Mouse (Mus musculus) forebrain, postnatal 0 days (tissue): ENCODE measurements around the gene Xrra1. TPM values are rescaled to one million over a fixed set of nuclear protein-coding genes. Genes with fewer than 3 reads are reported as not detected.

Experiments used
- ATAC-seq: fragments of 200-750 bp; cut with Nextera tagmentation; 2 replicates; pipeline ENCODE4 v1.8.0; 2017; ENCODE audit warnings: mild to moderate bottlenecking, moderate library complexity
- DNase-seq: peaks from one replicate; pipeline ENCODE4 v3.0.0-alpha.2; 2015
- H3K27ac ChIP-seq: fragments of 300-500 bp; sonication (generic); 2 replicates; pipeline ENCODE4 v1.5.1; 2014; ENCODE audit warnings: low read depth, mild to moderate bottlenecking, antibody characterized with exemption, low read length, moderate library complexity, mixed read lengths
- H3K27me3 ChIP-seq: fragments of 300-500 bp; sonication (generic); 2 replicates; pipeline ENCODE4 v1.6.1; 2014; ENCODE audit warnings: mild to moderate bottlenecking, low read length, mixed read lengths; ENCODE audit not compliant: insufficient read depth
- H3K36me3 ChIP-seq: fragments of 300-500 bp; sonication (generic); 2 replicates; pipeline ENCODE4 v1.6.1; 2014; ENCODE audit warnings: mild to moderate bottlenecking, moderate library complexity; ENCODE audit not compliant: insufficient read depth
- H3K4me1 ChIP-seq: fragments of 300-500 bp; sonication (generic); 2 replicates; pipeline ENCODE4 v1.6.1; 2014; ENCODE audit warnings: antibody characterized with exemption; ENCODE audit not compliant: insufficient read depth
- H3K4me2 ChIP-seq: fragments of 300-500 bp; sonication (generic); 2 replicates; pipeline ENCODE4 v1.6.1; 2014; ENCODE audit warnings: low read depth, mild to moderate bottlenecking, moderate library complexity
- H3K4me3 ChIP-seq: fragments of 300-500 bp; sonication (generic); 2 replicates; pipeline ENCODE4 v1.5.1; 2014; ENCODE audit warnings: low read depth, low read length, mixed read lengths
- H3K9ac ChIP-seq: fragments of 300-500 bp; sonication (generic); 2 replicates; pipeline ENCODE4 v1.6.1; 2014; ENCODE audit warnings: mild to moderate bottlenecking
- H3K9me3 ChIP-seq: fragments of 300-500 bp; sonication (generic); 2 replicates; pipeline ENCODE4 v1.6.1; 2016; ENCODE audit warnings: low read length
- CTCF ChIP-seq: sonication (generic); IDR thresholded peaks from 2 replicates; pipeline ENCODE4 v1.5.1; 2016; ENCODE audit warnings: antibody characterized with exemption, control low read depth, low read depth
- WGBS: fragments of 180-500 bp; shearing (Covaris S2); extraction: QIAGEN DNeasy Blood & Tissue Kit; methylation state at CpG from one replicate; pipeline ENCODE4 v1.1.7; 2014; 5-methylcytosine and 5-hydroxymethylcytosine counted together
- polyA plus RNA-seq: library from polyadenylated mRNA; unstranded; fragments of >200 nt; fragmentation: Nextera tagmentation; extraction: Ambion mirVana; gene quantifications from 2 replicates; pipeline ENCODE4 v1.2.1, GENCODE M21; 2015
- total RNA-seq: library from RNA; depleted of rRNA; stranded (reverse); fragments of >200 nt; gene quantifications from 2 replicates; pipeline ENCODE4 v1.2.3, GENCODE M21; 2014

Gene Xrra1
- total and polyA plus RNA-seq, 2 experiments from 2014 or later = 2.0 TPM

- no peak for TF ChIP-seq CTCF
- Histone ChIP-seq H3K27me3 (no peaks in the 10 kb centered on the region), H3K27ac (no peak overlapping the region), H3K9ac (no peak overlapping the region), H3K4me2 (no peak overlapping the region), H3K4me1 (no peaks in the 10 kb centered on the region), H3K4me3 (no peak overlapping the region), H3K9me3 (no peaks in the 10 kb centered on the region), H3K36me3 (peaks cover 27% of the 10 kb centered on the region)
- 84% methylated on average over 5 of the region's 5 CpGs for WGBS
- DNase-seq (no peak), ATAC-seq (no peak)
Observed at GRCm38 (mm10) chr7:99834314-99834853, 24.5 kb upstream of the Xrra1 start.

- H3K36me3 ChIP-seq = peaks cover 49% of the 10 kb centered on the region
- 44% methylated on average over 4 of the region's 4 CpGs for WGBS
- H3K9me3 ChIP-seq = no peaks in the 10 kb centered on the region
- no peak overlapping the region for H3K9ac ChIP-seq
- H3K27me3 ChIP-seq = no peaks in the 10 kb centered on the region
- H3K4me3 ChIP-seq = no peak overlapping the region
- no peaks in the 10 kb centered on the region for H3K4me1 ChIP-seq
- DNase-seq = no peak
- ATAC-seq = no peak
- no peak for TF ChIP-seq CTCF
- no peak overlapping the region for H3K27ac ChIP-seq
- no peak overlapping the region for H3K4me2 ChIP-seq
Observed at GRCm38 (mm10) chr7:99836781-99837180, 22.1 kb upstream of the Xrra1 start.

DNA sequence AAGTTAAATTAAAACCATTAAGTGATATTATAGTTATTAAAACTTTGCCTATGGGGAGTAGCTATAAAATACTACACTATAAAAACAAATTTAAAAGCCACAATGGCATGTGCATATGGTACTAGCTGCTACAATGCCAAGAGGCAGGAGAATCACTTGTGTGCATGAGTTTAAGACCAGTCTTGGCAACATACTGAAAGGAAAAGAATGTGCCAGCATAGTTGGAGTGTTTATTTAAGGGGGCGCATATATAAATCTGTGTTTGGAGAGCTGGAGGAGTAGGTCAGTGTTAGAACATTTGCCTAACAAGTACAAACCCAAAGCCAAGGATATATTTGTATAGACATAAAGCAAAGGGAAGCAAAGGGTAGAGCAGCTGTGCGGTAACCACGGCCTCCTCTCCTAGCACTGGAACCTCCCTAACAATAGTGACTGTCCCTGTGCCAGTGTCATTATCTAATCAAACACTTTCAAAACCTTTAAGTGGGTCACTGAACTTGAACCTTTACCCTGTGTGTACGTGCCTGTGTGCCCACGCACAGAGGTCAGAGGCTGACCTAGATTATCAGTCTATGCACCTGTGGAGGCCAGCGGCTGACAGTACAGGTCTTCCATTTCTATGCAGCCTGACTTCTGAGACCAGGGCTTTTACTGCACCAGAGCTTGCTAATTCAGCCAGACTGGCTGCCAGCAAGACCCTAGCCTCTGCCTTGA is 21.4 kb upstream of the Xrra1 start:
- DNase-seq (no peak), ATAC-seq (no peak)
- no peak for TF ChIP-seq CTCF
- Histone ChIP-seq H3K9me3 (no peaks in the 10 kb centered on the region), H3K4me1 (no peaks in the 10 kb centered on the region), H3K36me3 (peaks cover 55% of the 10 kb centered on the region), H3K27me3 (no peaks in the 10 kb centered on the region), H3K4me3 (no peak overlapping the region), H3K9ac (no peak overlapping the region), H3K4me2 (no peak overlapping the region), H3K27ac (no peak overlapping the region)
- 82% methylated on average over 6 of the region's 6 CpGs for WGBS

DNA sequence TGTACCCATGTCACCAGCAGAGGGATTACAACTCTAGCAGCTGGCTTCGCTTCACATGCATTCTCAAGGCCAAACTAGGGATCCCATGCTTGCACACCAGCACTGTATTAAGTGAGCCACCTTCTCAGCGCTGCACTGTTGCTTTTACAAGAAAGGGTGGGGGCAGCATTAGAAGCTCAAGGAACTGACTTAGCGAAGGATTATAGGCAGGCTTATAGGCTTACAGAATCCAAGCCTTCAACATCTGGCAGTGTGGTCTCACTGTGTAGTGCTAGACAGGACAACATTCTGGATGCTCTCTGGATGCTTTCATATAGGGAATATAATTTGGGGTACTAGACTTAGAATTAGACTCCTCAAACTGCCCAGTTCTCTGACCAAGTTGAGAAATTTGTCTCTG is 20.7 kb upstream of the Xrra1 start:
- WGBS = 88% methylated on average over 3 of the region's 3 CpGs
- TF ChIP-seq CTCF = peak; percentile 15; the same call in 1 of the 2 replicates
- DNase-seq = no peak
- H3K36me3 ChIP-seq = peaks cover 62% of the 10 kb centered on the region
- no peak overlapping the region for H3K4me3 ChIP-seq
- no peak overlapping the region for H3K27ac ChIP-seq
- no peaks in the 10 kb centered on the region for H3K9me3 ChIP-seq
- H3K4me1 ChIP-seq = no peaks in the 10 kb centered on the region
- ATAC-seq = no peak; the same call in 1 of the 2 replicates
- H3K4me2 ChIP-seq = no peak overlapping the region
- no peak overlapping the region for H3K9ac ChIP-seq
- no peaks in the 10 kb centered on the region for H3K27me3 ChIP-seq

GRCm38 (mm10) chr7:99845533-99846236 is 13.2 kb upstream of the Xrra1 start:
- TF ChIP-seq CTCF = no peak
- H3K4me3 ChIP-seq = no peak overlapping the region
- no peaks in the 10 kb centered on the region for H3K27me3 ChIP-seq
- H3K27ac ChIP-seq = no peak overlapping the region
- peaks cover 53% of the 10 kb centered on the region for H3K36me3 ChIP-seq
- no peak overlapping the region for H3K4me2 ChIP-seq
- no peaks in the 10 kb centered on the region for H3K9me3 ChIP-seq
- ATAC-seq = no peak
- 93% methylated on average over 8 of the region's 8 CpGs for WGBS
- no peak overlapping the region for H3K9ac ChIP-seq
- no peaks in the 10 kb centered on the region for H3K4me1 ChIP-seq
- DNase-seq = no peak

- H3K4me1 ChIP-seq = no peaks in the 10 kb centered on the region
- H3K36me3 ChIP-seq = peaks cover 30% of the 10 kb centered on the region
- WGBS = 80% methylated on average over 5 of the region's 5 CpGs
- no peaks in the 10 kb centered on the region for H3K9me3 ChIP-seq
- TF ChIP-seq CTCF = no peak
- no peaks in the 10 kb centered on the region for H3K27me3 ChIP-seq
- no peak overlapping the region for H3K9ac ChIP-seq
- H3K27ac ChIP-seq = no peak overlapping the region
- ATAC-seq = no peak
- H3K4me2 ChIP-seq = no peak overlapping the region
- no peak for DNase-seq
- no peak overlapping the region for H3K4me3 ChIP-seq
Observed at GRCm38 (mm10) chr7:99850534-99850933, 8.4 kb upstream of the Xrra1 start.

DNA sequence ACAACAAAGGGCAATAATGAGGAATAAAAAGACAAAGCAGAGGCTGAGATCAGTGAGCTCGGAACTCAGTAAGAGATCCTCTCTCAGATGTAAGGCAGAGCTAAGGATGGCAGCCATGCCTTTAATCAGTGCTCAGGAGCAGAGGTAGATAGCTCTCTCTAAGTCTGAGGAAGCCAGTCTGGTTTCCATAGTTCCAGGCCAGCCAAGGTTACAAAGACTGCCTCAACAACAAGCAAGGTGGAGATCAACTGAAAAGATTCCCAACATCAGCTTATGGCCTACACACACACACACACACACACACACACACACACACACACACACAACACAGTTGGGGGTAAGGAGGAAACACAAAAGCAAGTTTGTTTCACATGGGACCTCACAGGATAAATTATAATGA is 7.8 kb upstream of the Xrra1 start:
- no peak for ATAC-seq
- Histone ChIP-seq H3K4me1 (no peaks in the 10 kb centered on the region), H3K4me3 (no peak overlapping the region), H3K27me3 (no peaks in the 10 kb centered on the region), H3K9ac (no peak overlapping the region), H3K27ac (no peak overlapping the region), H3K9me3 (no peaks in the 10 kb centered on the region), H3K36me3 (peaks cover 24% of the 10 kb centered on the region), H3K4me2 (no peak overlapping the region)
- 41% methylated on average over 1 of the region's 1 CpGs for WGBS
- no peak for TF ChIP-seq CTCF
- DNase-seq = no peak
